ENCODE assay signal across 7 mouse cellular contexts in genomic region chr4:136088971-136089747, GRCm38 (mm10). TPM values are rescaled to one million over a fixed set of nuclear protein-coding genes. Genes with fewer than 3 reads are reported as not detected.
DNase-seq lines count a peak whose midpoint lies in the region; ATAC-seq and TF ChIP-seq lines count a peak whose summit lies in the region.

No protein-coding gene starts in this region.

- WGBS in kidney, embryonic 16.5 days, result 56% methylated on average over 16 of the region's 16 CpGs
- WGBS in embryonic facial prominence, embryonic 14.5 days, result 36% methylated on average over 16 of the region's 16 CpGs

- H3K27ac ChIP-seq in kidney, embryonic 16.5 days (ENCODE audit: low read length), result peak overlapping the region; percentile 63; the same call in 1 of the 2 replicates
- no peak overlapping the region; the same call in 1 of the 2 replicates for H3K27ac ChIP-seq in ES-E14 (ENCODE audit: insufficient read depth, low read depth, low read length, poor library complexity, severe bottlenecking)
- 0 out of 2 replicates have a peak overlapping the region, but pooled peaks have one; percentile 13 for H3K27ac ChIP-seq in embryonic facial prominence, embryonic 14.5 days (replicated peaks; ENCODE audit: low read depth, low read length)

- no peak overlapping the region for H3K4me2 ChIP-seq in kidney, embryonic 16.5 days (replicated peaks; ENCODE audit: low read depth, low read length)
- H3K4me2 ChIP-seq in embryonic facial prominence, embryonic 14.5 days (ENCODE audit: low read depth, low read length), result no peak overlapping the region

- peak overlapping the region; percentile 36; the same call in 1 of the 2 replicates for H3K9ac ChIP-seq in kidney, embryonic 16.5 days (replicated peaks; ENCODE audit: low read length)
- H3K9ac ChIP-seq in ES-E14 (ENCODE audit: insufficient read depth, low read depth, low read length, poor library complexity, severe bottlenecking), result no peak overlapping the region
- H3K9ac ChIP-seq in embryonic facial prominence, embryonic 14.5 days (ENCODE audit: low read depth, low read length), result no peak overlapping the region

- no peaks in the 10 kb centered on the region for H3K27me3 ChIP-seq in kidney, embryonic 16.5 days (ENCODE audit: insufficient read depth, low read length)
- no peaks in the 10 kb centered on the region for H3K27me3 ChIP-seq in embryonic facial prominence, embryonic 14.5 days (replicated peaks; ENCODE audit: control insufficient read depth, insufficient read depth, low read length)

- DNase-seq in kidney, adult 8-10 months, result no peak
- DNase-seq in ES-E14 (ENCODE audit: low read depth, low spot score), result peak; percentile 77
- DNase-seq in embryonic facial prominence, embryonic 14.5 days (ENCODE audit: low spot score), result peak; percentile 38
- DNase-seq in spleen, postnatal 4 days (ENCODE audit: low spot score in 2 of 2), result peak; percentile 61 to 77
- no peak for DNase-seq in frontal cortex, postnatal 36 days (ENCODE audit: low spot score in 2 of 2)
- DNase-seq in embryo, embryonic 10.5 days (ENCODE audit: low spot score), result no peak

- in situ Hi-C loops in ES-E14 (cut with MboI; ENCODE audit: low sequenced_read_pairs in 2 of 2, unreplicated experiment in 2 of 2), result no loop called here

- peaks cover 4% of the 10 kb centered on the region; the same call in 1 of the 2 replicates for H3K9me3 ChIP-seq in kidney, embryonic 16.5 days (ENCODE audit: low read length)
- no peaks in the 10 kb centered on the region for H3K9me3 ChIP-seq in ES-E14 (ENCODE audit: control insufficient read depth, insufficient read depth, low read depth, low read length)
- peaks cover 7% of the 10 kb centered on the region; the same call in 1 of the 2 replicates for H3K9me3 ChIP-seq in embryonic facial prominence, embryonic 14.5 days (ENCODE audit: control insufficient read depth, low read length)

- H3K4me1 ChIP-seq in kidney, embryonic 16.5 days (ENCODE audit: insufficient read depth, low read length), result peaks cover 16% of the 10 kb centered on the region
- H3K4me1 ChIP-seq in ES-E14 (ENCODE audit: control insufficient read depth in 2 of 2, insufficient read depth in 2 of 2, low read length in 2 of 2, poor library complexity in 1 of 2), result peaks cover 4 to 23% of the 10 kb centered on the region in 2 experiments; a peak in 3 of 4 replicates
- H3K4me1 ChIP-seq in embryonic facial prominence, embryonic 14.5 days (ENCODE audit: control insufficient read depth, insufficient read depth, low read length), result peaks cover 2% of the 10 kb centered on the region; the same call in 1 of the 2 replicates

- peak; percentile 31; the same call in 1 of the 2 replicates for ATAC-seq in kidney, embryonic 16.5 days (ENCODE audit: low FRiP score, low TSS enrichment)
- no peak for ATAC-seq in embryonic facial prominence, embryonic 14.5 days (ENCODE audit: low read depth)

- H3K36me3 ChIP-seq in kidney, embryonic 16.5 days (ENCODE audit: insufficient read depth, low read length), result no peaks in the 10 kb centered on the region
- H3K36me3 ChIP-seq in ES-E14 (ENCODE audit: control insufficient read depth, insufficient read depth, low read length, poor library complexity, severe bottlenecking), result no peaks in the 10 kb centered on the region
- H3K36me3 ChIP-seq in embryonic facial prominence, embryonic 14.5 days (ENCODE audit: control insufficient read depth, insufficient read depth, low read length), result no peaks in the 10 kb centered on the region

- H3K4me3 ChIP-seq in kidney, embryonic 16.5 days (ENCODE audit: low read length), result no peak overlapping the region
- H3K4me3 ChIP-seq in ES-E14 (ENCODE audit: insufficient read depth in 1 of 2, low read depth in 1 of 2, low read length in 2 of 2, poor library complexity in 1 of 2, severe bottlenecking in 1 of 2), result no peak overlapping the region
- H3K4me3 ChIP-seq in embryonic facial prominence, embryonic 14.5 days (ENCODE audit: low read depth, low read length), result no peak overlapping the region

TF ChIP-seq in ES-E14, 5 proteins besides CTCF, POLR2A, EP300 and RAD21:
- TF ChIP-seq MAFK (IDR thresholded peaks at IDR 0.05; ENCODE audit: insufficient read depth, low read depth, low read length), result peak; percentile 4; the same call in 1 of the 2 replicates
- no peak for TF ChIP-seq ZNF384 (IDR thresholded peaks at IDR 0.05; ENCODE audit: low read depth, low read length)

RNA-seq across cellular contexts. Expression of gene Rpl11, which starts 35.9 kb away (rescaled TPM):
- 372 and 438 TPM in 2 replicates for polyA plus RNA-seq in kidney, embryonic 16.5 days (2015; fragmentation: Nextera tagmentation; extraction: Ambion mirVana)
- 1,283 and 1,442 TPM in 2 replicates for total RNA-seq in ES-E14 (2012; rRNA removed)
- 528 and 551 TPM in 2 replicates for polyA plus RNA-seq in embryonic facial prominence, embryonic 14.5 days (2014; fragmentation: Nextera tagmentation; extraction: Ambion mirVana)

RNA-seq across cellular contexts. Expression of gene Id3, which starts 54.1 kb away (rescaled TPM):
- polyA plus RNA-seq in kidney, embryonic 16.5 days (2015; fragmentation: Nextera tagmentation; extraction: Ambion mirVana), result 953 and 999 TPM in 2 replicates
- 78.8 and 126 TPM in 2 replicates for total RNA-seq in ES-E14 (2012; rRNA removed)
- 404 and 407 TPM in 2 replicates for polyA plus RNA-seq in embryonic facial prominence, embryonic 14.5 days (2014; fragmentation: Nextera tagmentation; extraction: Ambion mirVana)

Comparison
In these comparisons a context has a peak if more than half of its experiments do, and no peak if none do; other contexts are left out.
1. DNase-seq: peak in ES-E14 (single experiment), embryonic facial prominence, embryonic 14.5 days (single experiment) and spleen, postnatal 4 days (2 of 2); none in kidney, adult 8-10 months (0 of 2), frontal cortex, postnatal 36 days (0 of 2) and embryo, embryonic 10.5 days (single experiment).